Mouse (Mus musculus) heart, embryonic 16.5 days (tissue): ENCODE results near the gene Macrod2. TPM values are rescaled to one million over a fixed set of nuclear protein-coding genes. Genes with fewer than 3 reads are reported as not detected.

Experiments
- ATAC-seq: fragments of 200-750 bp; cut with Nextera tagmentation; replicated peaks from 2 replicates; pipeline ENCODE4 v1.8.0; 2017; ENCODE audit warnings: moderate number of reproducible peaks; ENCODE audit not compliant: insufficient read depth, low FRiP score; ENCODE audit errors: extremely low read depth
- H3K27ac ChIP-seq: fragments of 300-500 bp; sonication (generic); 2 replicates; pipeline ENCODE4 v1.5.1; 2014; ENCODE audit warnings: mild to moderate bottlenecking, low read length, control low read depth, moderate library complexity
- H3K27me3 ChIP-seq: fragments of 300-500 bp; sonication (generic); 2 replicates; pipeline ENCODE4 v1.6.1; 2014; ENCODE audit warnings: low read length, mixed read lengths; ENCODE audit not compliant: control insufficient read depth, insufficient read depth
- H3K36me3 ChIP-seq: fragments of 300-500 bp; sonication (generic); 2 replicates; pipeline ENCODE4 v1.6.1; 2014; ENCODE audit not compliant: control insufficient read depth, insufficient read depth
- H3K4me1 ChIP-seq: fragments of 300-500 bp; sonication (generic); 2 replicates; pipeline ENCODE4 v1.6.1; 2014; ENCODE audit warnings: low read length, mixed read lengths; ENCODE audit not compliant: control insufficient read depth, insufficient read depth
- H3K4me2 ChIP-seq: fragments of 300-500 bp; sonication (generic); 2 replicates; pipeline ENCODE4 v1.6.1; 2014; ENCODE audit warnings: low read depth, mild to moderate bottlenecking, control low read depth, low read length
- H3K4me3 ChIP-seq: fragments of 300-500 bp; sonication (generic); 2 replicates; pipeline ENCODE4 v1.5.1; 2014; ENCODE audit warnings: mild to moderate bottlenecking, control low read depth, low read length
- H3K9ac ChIP-seq: fragments of 300-500 bp; sonication (generic); 2 replicates; pipeline ENCODE4 v1.6.1; 2014; ENCODE audit warnings: low read length, control low read depth
- H3K9me3 ChIP-seq: fragments of 300-500 bp; sonication (generic); replicated peaks from 2 replicates; pipeline ENCODE4 v1.6.1; 2016; ENCODE audit warnings: low read length; ENCODE audit not compliant: control insufficient read depth
- WGBS: fragments of 180-500 bp; shearing (Covaris S2); extraction: QIAGEN DNeasy Blood & Tissue Kit; methylation state at CpG from one replicate; pipeline ENCODE4 v1.1.7; 2014; 5-methylcytosine and 5-hydroxymethylcytosine counted together
- polyA plus RNA-seq: library from polyadenylated mRNA; unstranded; fragments of >200 nt; fragmentation: Nextera tagmentation; extraction: Ambion mirVana; gene quantifications from 2 replicates; pipeline ENCODE4 v1.2.1, GENCODE M21; 2015

The Macrod2 gene
- polyA plus RNA-seq, 1 experiment from 2014 or later = 23.2 TPM

DNA sequence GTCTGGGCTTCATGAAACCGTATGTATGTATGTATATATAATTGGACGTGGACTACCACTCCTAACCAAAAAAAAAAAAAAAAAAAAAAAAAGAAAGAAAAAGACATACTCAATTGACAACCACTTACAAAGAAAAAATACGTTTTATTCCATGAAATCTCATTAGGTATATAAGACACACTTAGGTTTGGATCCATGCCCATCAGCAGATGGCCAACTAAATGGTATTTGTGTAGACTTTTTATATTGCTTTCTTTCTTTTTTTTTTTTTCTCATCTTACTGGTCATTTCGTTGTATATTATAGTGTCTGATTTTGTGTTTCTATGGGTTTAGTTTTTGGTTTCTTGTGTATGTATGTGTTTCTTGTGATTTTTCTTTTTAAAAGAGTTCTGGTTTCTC, 467.6 kb downstream of the Macrod2 start:
- Histone ChIP-seq H3K27ac (no peak overlapping the region), H3K4me3 (no peak overlapping the region), H3K36me3 (no peaks in the 10 kb centered on the region), H3K4me2 (no peak overlapping the region), H3K9me3 (no peaks in the 10 kb centered on the region), H3K27me3 (no peaks in the 10 kb centered on the region), H3K9ac (no peak overlapping the region), H3K4me1 (peaks cover 13% of the 10 kb centered on the region)
- no peak for ATAC-seq
- 86% methylated on average over 4 of the region's 4 CpGs for WGBS

GRCm38 (mm10) chr2:140865636-140866035, 470.5 kb downstream of the Macrod2 start:
- no peak overlapping the region for H3K9ac ChIP-seq
- H3K4me1 ChIP-seq = peaks cover 13% of the 10 kb centered on the region
- no peak for ATAC-seq
- no peaks in the 10 kb centered on the region for H3K27me3 ChIP-seq
- no peaks in the 10 kb centered on the region for H3K36me3 ChIP-seq
- no peak overlapping the region for H3K27ac ChIP-seq
- WGBS = 75% methylated on average over 1 of the region's 1 CpGs
- H3K9me3 ChIP-seq = no peaks in the 10 kb centered on the region
- no peak overlapping the region for H3K4me3 ChIP-seq
- H3K4me2 ChIP-seq = no peak overlapping the region

GRCm38 (mm10) chr2:140867116-140867515, 472.0 kb downstream of the Macrod2 start:
- peaks cover 13% of the 10 kb centered on the region for H3K4me1 ChIP-seq
- no peaks in the 10 kb centered on the region for H3K36me3 ChIP-seq
- WGBS = 92% methylated on average over 5 of the region's 5 CpGs
- ATAC-seq = no peak
- no peak overlapping the region for H3K4me3 ChIP-seq
- H3K9me3 ChIP-seq = no peaks in the 10 kb centered on the region
- H3K4me2 ChIP-seq = no peak overlapping the region
- no peak overlapping the region for H3K9ac ChIP-seq
- H3K27me3 ChIP-seq = no peaks in the 10 kb centered on the region
- no peak overlapping the region for H3K27ac ChIP-seq

DNA sequence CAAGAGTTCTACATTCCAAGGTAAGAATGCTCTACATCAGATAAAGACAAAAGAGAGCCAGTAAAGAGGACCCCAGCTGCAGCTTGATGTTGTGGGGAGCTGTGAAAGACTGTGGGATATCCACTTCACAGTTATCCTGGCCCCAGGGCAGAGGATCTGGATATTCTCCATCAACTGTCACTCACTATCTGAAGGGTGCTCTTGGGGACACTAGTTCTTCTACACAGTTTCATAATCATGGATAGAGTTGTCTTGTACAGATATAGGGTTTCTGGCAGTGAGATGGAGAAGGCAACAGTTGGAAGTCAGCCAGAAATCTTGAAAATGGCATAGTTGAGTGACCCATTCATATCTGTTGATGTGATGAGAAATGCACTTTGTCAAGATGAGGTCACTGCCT, 490.1 kb downstream of the Macrod2 start:
- H3K36me3 ChIP-seq = no peaks in the 10 kb centered on the region
- H3K27ac ChIP-seq = no peak overlapping the region
- H3K4me1 ChIP-seq = peaks cover 5% of the 10 kb centered on the region; the same call in 1 of the 2 replicates
- H3K9me3 ChIP-seq = no peaks in the 10 kb centered on the region
- no peak overlapping the region for H3K9ac ChIP-seq
- ATAC-seq = peak; percentile 94
- no peak overlapping the region for H3K4me3 ChIP-seq
- no peak overlapping the region for H3K4me2 ChIP-seq
- no peaks in the 10 kb centered on the region for H3K27me3 ChIP-seq

DNA sequence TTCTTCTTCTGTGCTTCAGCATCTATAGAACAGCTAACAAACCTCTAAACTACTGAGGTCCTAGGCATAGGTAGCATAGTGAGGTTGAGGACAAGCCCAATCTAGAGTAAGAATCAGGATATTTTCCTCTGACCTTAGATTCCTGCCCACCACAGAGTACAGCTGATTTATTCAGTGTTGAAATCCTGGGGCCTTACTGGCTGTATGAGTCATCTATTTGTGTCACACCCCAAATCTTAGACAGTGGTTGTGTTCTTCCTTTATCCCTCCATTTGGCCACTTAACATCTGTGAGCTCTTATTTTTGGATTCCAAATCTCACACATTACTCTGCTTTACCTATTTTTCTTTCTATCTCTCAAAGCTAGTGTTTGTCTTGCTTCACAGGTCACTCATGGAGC, 495.6 kb downstream of the Macrod2 start:
- H3K9me3 ChIP-seq = no peaks in the 10 kb centered on the region
- no peak overlapping the region for H3K4me2 ChIP-seq
- no peak overlapping the region for H3K9ac ChIP-seq
- no peaks in the 10 kb centered on the region for H3K36me3 ChIP-seq
- H3K27me3 ChIP-seq = no peaks in the 10 kb centered on the region
- no peak overlapping the region for H3K4me3 ChIP-seq
- H3K27ac ChIP-seq = no peak overlapping the region
- H3K4me1 ChIP-seq = no peaks in the 10 kb centered on the region
- ATAC-seq = no peak

GRCm38 (mm10) chr2:140896396-140897082, 501.4 kb downstream of the Macrod2 start:
- no peak for ATAC-seq
- H3K27me3 ChIP-seq = no peaks in the 10 kb centered on the region
- H3K4me2 ChIP-seq = no peak overlapping the region
- whole genome bisulfite sequencing = 63% methylated on average over 3 of the region's 3 CpGs
- H3K4me3 ChIP-seq = no peak overlapping the region
- H3K36me3 ChIP-seq = no peaks in the 10 kb centered on the region
- no peak overlapping the region for H3K27ac ChIP-seq
- H3K4me1 ChIP-seq = no peaks in the 10 kb centered on the region
- no peak overlapping the region for H3K9ac ChIP-seq
- no peaks in the 10 kb centered on the region for H3K9me3 ChIP-seq

GRCm38 (mm10) chr2:140898408-140898985, 503.4 kb downstream of the Macrod2 start:
- Histone ChIP-seq H3K9me3 (no peaks in the 10 kb centered on the region), H3K27ac (no peak overlapping the region), H3K4me2 (no peak overlapping the region), H3K36me3 (no peaks in the 10 kb centered on the region), H3K9ac (no peak overlapping the region), H3K27me3 (no peaks in the 10 kb centered on the region), H3K4me3 (no peak overlapping the region), H3K4me1 (no peaks in the 10 kb centered on the region)
- no peak for ATAC-seq
- 71% methylated on average over 7 of the region's 7 CpGs for WGBS

DNA sequence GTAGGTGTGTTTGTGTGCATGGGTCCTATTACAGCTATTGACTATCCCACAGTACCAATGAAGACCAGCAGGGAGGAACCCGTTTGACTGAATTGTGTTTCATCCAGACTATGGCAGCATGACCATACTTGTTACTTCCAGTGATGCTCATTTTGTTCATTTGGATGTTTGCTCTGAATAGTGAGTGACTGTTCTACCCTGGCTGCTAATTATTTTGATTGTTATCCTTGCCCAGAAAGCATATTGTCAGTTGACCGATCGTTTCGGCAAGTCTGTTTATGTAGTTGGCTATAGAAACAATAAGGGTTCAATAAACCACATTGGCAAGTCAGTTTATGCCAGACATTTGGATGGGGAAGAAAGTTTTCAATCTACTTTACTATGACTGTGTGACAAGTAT, 510.2 kb downstream of the Macrod2 start:
- Histone ChIP-seq H3K27me3 (no peaks in the 10 kb centered on the region), H3K4me1 (no peaks in the 10 kb centered on the region), H3K9ac (no peak overlapping the region), H3K4me2 (no peak overlapping the region), H3K36me3 (no peaks in the 10 kb centered on the region), H3K4me3 (no peak overlapping the region), H3K27ac (no peak overlapping the region), H3K9me3 (no peaks in the 10 kb centered on the region)
- no peak for ATAC-seq
- WGBS = 90% methylated on average over 4 of the region's 4 CpGs

- Histone ChIP-seq H3K27me3 (no peaks in the 10 kb centered on the region), H3K4me2 (no peak overlapping the region), H3K4me1 (no peaks in the 10 kb centered on the region), H3K27ac (no peak overlapping the region), H3K9me3 (no peaks in the 10 kb centered on the region), H3K4me3 (no peak overlapping the region), H3K36me3 (no peaks in the 10 kb centered on the region), H3K9ac (no peak overlapping the region)
- 87% methylated on average over 3 of the region's 3 CpGs for WGBS
- ATAC-seq = no peak
Measured at GRCm38 (mm10) chr2:140906123-140906522, 511.0 kb downstream of the Macrod2 start.
